Mouse (Mus musculus) myocyte (in vitro differentiated cells): ENCODE results near the gene Gm10486.
"Not testable (repeated sequence)": the region's sequence is repeated elsewhere in the genome, so short reads cannot be mapped to it uniquely, and the experiment has no call there.

Experiments
- CEBPB ChIP-seq: IDR thresholded peaks from 2 replicates; pipeline ENCODE4 v1.6.1; 2011; ENCODE audit warnings: mild to moderate bottlenecking, moderate library complexity; ENCODE audit not compliant: poor library complexity, insufficient read depth, severe bottlenecking
- E2F4 ChIP-seq: IDR thresholded peaks from one replicate; pipeline ENCODE4 v1.6.1; 2011; ENCODE audit warnings: mild to moderate bottlenecking, control low read depth, moderate library complexity; ENCODE audit not compliant: insufficient read depth
- MAX ChIP-seq: IDR thresholded peaks from one replicate; pipeline ENCODE4 v1.6.1; 2011; ENCODE audit warnings: low read depth, mild to moderate bottlenecking, control low read depth
- MYOD1 ChIP-seq, 3 experiments: IDR thresholded peaks; one replicate each; pipeline ENCODE4 v1.6.1; 2011; ENCODE audit warnings: control low read depth in 2 of 3, low read depth in 2 of 3, mild to moderate bottlenecking in 2 of 3, moderate library complexity in 1 of 3; ENCODE audit not compliant: insufficient read length in 2 of 3, control insufficient read depth in 1 of 3
- POLR2A ChIP-seq: IDR thresholded peaks from one replicate; pipeline ENCODE4 v1.6.1; 2011; ENCODE audit warnings: low read depth, mild to moderate bottlenecking, control low read depth, moderate library complexity; ENCODE audit not compliant: insufficient read length
- POLR2AphosphoS2 ChIP-seq: IDR thresholded peaks from one replicate; pipeline ENCODE4 v1.6.1; 2011; ENCODE audit warnings: low read depth, control low read depth; ENCODE audit not compliant: insufficient read length
- REST ChIP-seq: IDR thresholded peaks from one replicate; pipeline ENCODE4 v1.6.1; 2011; ENCODE audit warnings: mild to moderate bottlenecking, control low read depth, moderate library complexity; ENCODE audit not compliant: insufficient read depth, insufficient read length
- SRF ChIP-seq: IDR thresholded peaks from one replicate; pipeline ENCODE4 v1.6.1; 2011; ENCODE audit warnings: low read depth; ENCODE audit not compliant: control insufficient read depth, insufficient read length
- TCF12 ChIP-seq: IDR thresholded peaks from one replicate; pipeline ENCODE4 v1.6.1; 2011; ENCODE audit warnings: mild to moderate bottlenecking, control low read depth; ENCODE audit not compliant: poor library complexity, insufficient read depth, severe bottlenecking
- TCF3 ChIP-seq: IDR thresholded peaks from one replicate; pipeline ENCODE4 v1.6.1; 2011; ENCODE audit warnings: low read depth, control low read depth; ENCODE audit not compliant: insufficient read length
- USF1 ChIP-seq: IDR thresholded peaks from one replicate; pipeline ENCODE4 v1.6.1; 2011; ENCODE audit warnings: low read depth, mild to moderate bottlenecking, control low read depth, moderate library complexity

DNA sequence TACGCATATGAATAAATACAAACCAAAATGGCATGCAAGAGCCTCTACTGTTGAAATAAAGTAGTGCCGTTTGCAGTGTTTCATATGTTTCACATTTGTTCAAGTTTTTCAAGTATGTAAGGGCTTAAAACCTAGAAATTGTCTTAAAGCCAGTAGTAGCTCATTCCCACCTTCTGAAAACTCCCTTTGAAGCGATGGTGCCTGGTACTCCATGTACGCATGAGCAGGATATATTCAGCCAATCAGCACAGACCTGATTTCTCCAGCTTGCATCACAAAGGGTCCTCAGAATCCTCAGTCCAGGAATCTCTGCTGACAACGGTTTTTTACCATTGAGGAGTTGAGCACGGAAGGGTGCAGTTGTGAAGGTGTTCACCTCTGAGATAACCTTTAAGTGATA lies at the start of gene Gm10486:
- TF ChIP-seq POLR2AphosphoS2; POLR2A; REST; MAX; E2F4; TCF12; MYOD1 (IDR thresholded peaks at IDR 0.05; ENCODE audit: control insufficient read depth in 1 of 3, insufficient read length in 2 of 3, low read depth in 2 of 3); USF1; CEBPB; SRF; TCF3: not testable (repeated sequence)
